Mouse (Mus musculus) myocyte (in vitro differentiated cells): ENCODE measurements at regions not wholly inside any gene's neighbourhood (a gene's known extent, or its start where the extent isn't known, plus 50 kb on each side); places are given as distances from the start of the nearest gene placed in this dataset.
"Not testable (repeated sequence)": the region's sequence is repeated elsewhere in the genome, so short reads cannot be mapped to it uniquely, and the experiment has no call there.

Experiments
- H3K27me3 ChIP-seq: one replicate; pipeline ENCODE4 v1.6.1; 2011; ENCODE audit not compliant: control insufficient read depth, insufficient read depth, insufficient read length
- H3K36me3 ChIP-seq: one replicate; pipeline ENCODE4 v1.6.1; 2011; ENCODE audit not compliant: control insufficient read depth, insufficient read depth
- H3K4me2 ChIP-seq: one replicate; pipeline ENCODE4 v1.6.1; 2011; ENCODE audit warnings: low read depth, control low read depth
- H3K4me3 ChIP-seq: one replicate; pipeline ENCODE4 v1.5.1; 2011; ENCODE audit warnings: mild to moderate bottlenecking, control low read depth, moderate library complexity
- H3K79me2 ChIP-seq: one replicate; pipeline ENCODE4 v1.6.1; 2011; ENCODE audit not compliant: control insufficient read depth, insufficient read depth
- H3ac ChIP-seq: one replicate; pipeline ENCODE4 v1.6.1; 2011; ENCODE audit not compliant: control insufficient read depth, insufficient read length
- CEBPB ChIP-seq: IDR thresholded peaks from 2 replicates; pipeline ENCODE4 v1.6.1; 2011; ENCODE audit warnings: mild to moderate bottlenecking, moderate library complexity; ENCODE audit not compliant: poor library complexity, insufficient read depth, severe bottlenecking
- E2F4 ChIP-seq: IDR thresholded peaks from one replicate; pipeline ENCODE4 v1.6.1; 2011; ENCODE audit warnings: mild to moderate bottlenecking, control low read depth, moderate library complexity; ENCODE audit not compliant: insufficient read depth
- MAX ChIP-seq: IDR thresholded peaks from one replicate; pipeline ENCODE4 v1.6.1; 2011; ENCODE audit warnings: low read depth, mild to moderate bottlenecking, control low read depth
- MYOD1 ChIP-seq, 3 experiments: IDR thresholded peaks; one replicate each; pipeline ENCODE4 v1.6.1; 2011; ENCODE audit warnings: control low read depth in 2 of 3, low read depth in 2 of 3, mild to moderate bottlenecking in 2 of 3, moderate library complexity in 1 of 3; ENCODE audit not compliant: insufficient read length in 2 of 3, control insufficient read depth in 1 of 3
- MYOG ChIP-seq, 3 experiments: IDR thresholded peaks; one replicate each; pipeline ENCODE4 v1.6.1; 2011; ENCODE audit warnings: control low read depth in 2 of 3, low read depth in 2 of 3, mild to moderate bottlenecking in 2 of 3; ENCODE audit not compliant: insufficient read length in 2 of 3, control insufficient read depth in 1 of 3, insufficient read depth in 1 of 3
- POLR2A ChIP-seq: IDR thresholded peaks from one replicate; pipeline ENCODE4 v1.6.1; 2011; ENCODE audit warnings: low read depth, mild to moderate bottlenecking, control low read depth, moderate library complexity; ENCODE audit not compliant: insufficient read length
- POLR2AphosphoS2 ChIP-seq: IDR thresholded peaks from one replicate; pipeline ENCODE4 v1.6.1; 2011; ENCODE audit warnings: low read depth, control low read depth; ENCODE audit not compliant: insufficient read length
- REST ChIP-seq: IDR thresholded peaks from one replicate; pipeline ENCODE4 v1.6.1; 2011; ENCODE audit warnings: mild to moderate bottlenecking, control low read depth, moderate library complexity; ENCODE audit not compliant: insufficient read depth, insufficient read length
- SRF ChIP-seq: IDR thresholded peaks from one replicate; pipeline ENCODE4 v1.6.1; 2011; ENCODE audit warnings: low read depth; ENCODE audit not compliant: control insufficient read depth, insufficient read length
- TCF12 ChIP-seq: IDR thresholded peaks from one replicate; pipeline ENCODE4 v1.6.1; 2011; ENCODE audit warnings: mild to moderate bottlenecking, control low read depth; ENCODE audit not compliant: poor library complexity, insufficient read depth, severe bottlenecking
- TCF3 ChIP-seq: IDR thresholded peaks from one replicate; pipeline ENCODE4 v1.6.1; 2011; ENCODE audit warnings: low read depth, control low read depth; ENCODE audit not compliant: insufficient read length
- USF1 ChIP-seq: IDR thresholded peaks from one replicate; pipeline ENCODE4 v1.6.1; 2011; ENCODE audit warnings: low read depth, mild to moderate bottlenecking, control low read depth, moderate library complexity

- Histone ChIP-seq H3K79me2 (no peaks in the 10 kb centered on the region), H3K4me2 (no peak overlapping the region), H3K27me3 (no peaks in the 10 kb centered on the region), H3K4me3 (no peak overlapping the region), H3K36me3 (no peaks in the 10 kb centered on the region), H3ac (no peak overlapping the region)
- TF ChIP-seq POLR2AphosphoS2: no peak
- TF ChIP-seq E2F4: no peak
- no peak for TF ChIP-seq TCF12
- TF ChIP-seq TCF3: no peak
- no peak for TF ChIP-seq MAX
- TF ChIP-seq CEBPB: no peak
- TF ChIP-seq SRF: no peak
- TF ChIP-seq MYOG (IDR thresholded peaks at IDR 0.05; ENCODE audit: control insufficient read depth in 1 of 3, insufficient read depth in 1 of 3, insufficient read length in 2 of 3, low read depth in 2 of 3): no peak
- no peak for TF ChIP-seq POLR2A
- TF ChIP-seq REST: no peak
- TF ChIP-seq USF1: no peak
- no peak for TF ChIP-seq MYOD1 (IDR thresholded peaks at IDR 0.05; ENCODE audit: control insufficient read depth in 1 of 3, insufficient read length in 2 of 3, low read depth in 2 of 3)
Observed at GRCm38 (mm10) chr1:105922586-105922985, 67.6 kb upstream of the Zcchc2 start.

- no peak overlapping the region for H3K4me3 ChIP-seq
- TF ChIP-seq MYOD1 (IDR thresholded peaks at IDR 0.05; ENCODE audit: control insufficient read depth in 1 of 3, insufficient read length in 2 of 3, low read depth in 2 of 3) (peak in 1 of 3 experiments; percentile 8), TCF3 (no peak), POLR2A (no peak)
- no peak overlapping the region for H3ac ChIP-seq
- no peak overlapping the region for H3K4me2 ChIP-seq
- H3K27me3 ChIP-seq: no peaks in the 10 kb centered on the region
- no peaks in the 10 kb centered on the region for H3K36me3 ChIP-seq
- H3K79me2 ChIP-seq: no peaks in the 10 kb centered on the region
Observed at GRCm38 (mm10) chr1:105923001-105923400, 67.2 kb upstream of the Zcchc2 start.

GRCm38 (mm10) chr1:105925617-105926370 lies 64.4 kb upstream of the Zcchc2 start:
- no peak overlapping the region for H3K4me3 ChIP-seq
- TF ChIP-seq REST: no peak
- no peak for TF ChIP-seq MYOG (IDR thresholded peaks at IDR 0.05; ENCODE audit: control insufficient read depth in 1 of 3, insufficient read depth in 1 of 3, insufficient read length in 2 of 3, low read depth in 2 of 3)
- no peak for TF ChIP-seq POLR2AphosphoS2
- TF ChIP-seq POLR2A: no peak
- TF ChIP-seq SRF: no peak
- TF ChIP-seq USF1: no peak
- no peak for TF ChIP-seq MYOD1 (IDR thresholded peaks at IDR 0.05; ENCODE audit: control insufficient read depth in 1 of 3, insufficient read length in 2 of 3, low read depth in 2 of 3)
- TF ChIP-seq CEBPB: no peak
- no peak for TF ChIP-seq E2F4
- TF ChIP-seq TCF12: no peak
- no peak for TF ChIP-seq MAX
- TF ChIP-seq TCF3: no peak
- H3K27me3 ChIP-seq: no peaks in the 10 kb centered on the region
- no peak overlapping the region for H3ac ChIP-seq
- no peaks in the 10 kb centered on the region for H3K36me3 ChIP-seq
- no peaks in the 10 kb centered on the region for H3K79me2 ChIP-seq
- peak overlapping the region; percentile 60 for H3K4me2 ChIP-seq

GRCm38 (mm10) chr1:105926871-105927270 lies 63.3 kb upstream of the Zcchc2 start:
- no peak for TF ChIP-seq MAX
- no peak for TF ChIP-seq TCF12
- TF ChIP-seq MYOD1 (IDR thresholded peaks at IDR 0.05; ENCODE audit: control insufficient read depth in 1 of 3, insufficient read length in 2 of 3, low read depth in 2 of 3): no peak
- no peak for TF ChIP-seq MYOG (IDR thresholded peaks at IDR 0.05; ENCODE audit: control insufficient read depth in 1 of 3, insufficient read depth in 1 of 3, insufficient read length in 2 of 3, low read depth in 2 of 3)
- TF ChIP-seq TCF3: no peak
- TF ChIP-seq SRF: no peak
- Histone ChIP-seq H3K79me2 (no peaks in the 10 kb centered on the region), H3ac (no peak overlapping the region), H3K36me3 (no peaks in the 10 kb centered on the region), H3K27me3 (no peaks in the 10 kb centered on the region), H3K4me3 (no peak overlapping the region), H3K4me2 (no peak overlapping the region)

- no peak overlapping the region for H3K4me3 ChIP-seq
- TF ChIP-seq CEBPB (no peak), POLR2AphosphoS2 (no peak), TCF12 (no peak)
- no peaks in the 10 kb centered on the region for H3K79me2 ChIP-seq
- no peak overlapping the region for H3K4me2 ChIP-seq
- H3K36me3 ChIP-seq: no peaks in the 10 kb centered on the region
- no peaks in the 10 kb centered on the region for H3K27me3 ChIP-seq
- no peak overlapping the region for H3ac ChIP-seq
Observed at GRCm38 (mm10) chr1:105930841-105931240, 59.4 kb upstream of the Zcchc2 start.

GRCm38 (mm10) chr1:105934171-105934570 lies 56.0 kb upstream of the Zcchc2 start:
- H3K36me3 ChIP-seq, H3K27me3 ChIP-seq, H3K4me3 ChIP-seq, H3ac ChIP-seq, H3K79me2 ChIP-seq, H3K4me2 ChIP-seq: not testable (repeated sequence)
